Mouse (Mus musculus): Measurements from ENCODE around the gene Eef1akmt4.

GRCm38 (mm10) chr16:20621191-20621990 is 10.0 kb downstream of the Eef1akmt4 start, which contains the start of gene Camk2n2:
- TF ChIP-seq CTCF (IDR thresholded peaks at IDR 0.05; ENCODE audit: borderline replicate concordance, control insufficient read depth, extremely low read depth, insufficient read depth, low read length, poor library complexity) (no peak), POLR2A (IDR thresholded peaks at IDR 0.05; ENCODE audit: control insufficient read depth, extremely low read depth, insufficient read depth, low read length, poor library complexity) (no peak)
